Mouse (Mus musculus) forebrain, embryonic 13.5 days (tissue): Measurements from ENCODE around the gene Hsd11b1. TPM values are rescaled to one million over a fixed set of nuclear protein-coding genes. Genes with fewer than 3 reads are reported as not detected.

ENCODE experiments used
- ATAC-seq: fragments of 200-750 bp; cut with Nextera tagmentation; 2 replicates; pipeline ENCODE4 v1.8.0; 2017
- H3K27ac ChIP-seq: fragments of 300-500 bp; sonication (generic); 2 replicates; pipeline ENCODE4 v1.5.1; 2015; ENCODE audit warnings: inconsistent platforms, mild to moderate bottlenecking, moderate library complexity
- H3K27me3 ChIP-seq: fragments of 300-500 bp; sonication (generic); 2 replicates; pipeline ENCODE4 v1.6.1; 2015; ENCODE audit warnings: mild to moderate bottlenecking, inconsistent platforms
- H3K36me3 ChIP-seq: fragments of 300-500 bp; sonication (generic); 2 replicates; pipeline ENCODE4 v1.6.1; 2015; ENCODE audit warnings: mild to moderate bottlenecking, inconsistent platforms; ENCODE audit not compliant: poor library complexity, severe bottlenecking
- H3K4me1 ChIP-seq: fragments of 300-500 bp; sonication (generic); 2 replicates; pipeline ENCODE4 v1.6.1; 2015; ENCODE audit warnings: inconsistent platforms
- H3K4me2 ChIP-seq: fragments of 300-500 bp; sonication (generic); 2 replicates; pipeline ENCODE4 v1.6.1; 2015; ENCODE audit warnings: inconsistent platforms, mild to moderate bottlenecking, moderate library complexity
- H3K4me3 ChIP-seq: fragments of 300-500 bp; sonication (generic); 2 replicates; pipeline ENCODE4 v1.5.1; 2015; ENCODE audit warnings: mild to moderate bottlenecking, inconsistent platforms
- H3K9ac ChIP-seq: fragments of 300-500 bp; sonication (generic); 2 replicates; pipeline ENCODE4 v1.6.1; 2015; ENCODE audit warnings: mild to moderate bottlenecking, inconsistent platforms
- H3K9me3 ChIP-seq: fragments of 300-500 bp; sonication (generic); replicated peaks from 2 replicates; pipeline ENCODE4 v1.6.1; 2016; ENCODE audit warnings: inconsistent platforms
- WGBS: fragments of 180-500 bp; shearing (Covaris S2); methylation state at CpG from one replicate; pipeline ENCODE4 v1.1.7; 2015; 5-methylcytosine and 5-hydroxymethylcytosine counted together
- polyA plus RNA-seq: library from polyadenylated mRNA; unstranded; fragments of >200 nt; fragmentation: Nextera tagmentation; extraction: Ambion mirVana; gene quantifications from 2 replicates; pipeline ENCODE4 v1.2.1, GENCODE M21; 2015

The Hsd11b1 gene
- polyA plus RNA-seq, 1 experiment from 2014 or later = 0.17 TPM

DNA sequence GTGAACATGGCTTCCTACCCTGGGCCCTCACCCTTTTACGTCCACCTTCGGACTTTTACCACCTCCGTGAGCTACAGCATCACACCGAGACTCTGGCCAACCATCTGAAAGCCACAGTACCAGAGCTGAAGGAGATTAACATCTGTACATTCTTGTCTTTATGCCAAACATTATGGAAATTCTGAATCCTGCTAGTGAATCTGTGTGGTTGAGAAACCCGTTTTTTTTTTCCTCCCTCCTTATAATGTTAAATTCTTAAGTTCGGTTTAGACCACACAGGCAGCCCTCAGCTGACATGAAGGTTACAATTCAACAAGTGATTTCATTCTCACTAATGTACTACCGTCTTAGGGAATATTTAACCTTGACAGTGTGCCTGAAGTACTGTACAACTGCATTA, 28.9 kb downstream of the Hsd11b1 start:
- no peaks in the 10 kb centered on the region for H3K4me1 ChIP-seq
- H3K27ac ChIP-seq = no peak overlapping the region
- no peaks in the 10 kb centered on the region for H3K27me3 ChIP-seq
- no peak for ATAC-seq
- WGBS = 89% methylated on average over 7 of the region's 7 CpGs
- no peak overlapping the region for H3K9ac ChIP-seq
- no peak overlapping the region for H3K4me3 ChIP-seq
- no peak overlapping the region for H3K4me2 ChIP-seq
- no peaks in the 10 kb centered on the region for H3K9me3 ChIP-seq
- H3K36me3 ChIP-seq = no peaks in the 10 kb centered on the region

DNA sequence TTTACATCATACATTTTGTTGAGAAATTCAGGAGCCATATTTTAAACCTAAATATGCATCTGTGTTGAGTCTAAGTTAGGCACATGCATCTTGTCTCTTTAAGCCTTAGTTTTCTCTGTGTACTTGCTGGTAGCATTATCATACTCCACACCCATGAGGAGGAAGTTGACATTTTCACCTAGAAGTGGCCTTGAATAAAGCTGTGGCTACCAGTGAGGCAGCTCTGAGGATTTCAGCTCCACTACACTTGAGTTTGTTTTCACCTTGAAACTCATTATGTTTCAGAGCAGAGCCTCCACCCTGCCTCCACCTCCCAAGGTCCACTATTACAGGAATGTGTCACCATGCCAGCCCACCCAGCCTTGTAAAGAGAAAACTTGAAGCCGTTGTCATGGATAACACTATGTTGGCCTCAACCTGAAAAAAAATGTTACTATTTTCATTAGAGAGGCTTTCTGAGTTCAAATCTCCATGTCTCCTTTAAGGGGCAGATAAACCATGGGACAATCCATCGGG, 29.7 kb downstream of the Hsd11b1 start:
- ATAC-seq = no peak
- no peaks in the 10 kb centered on the region for H3K9me3 ChIP-seq
- H3K4me1 ChIP-seq = no peaks in the 10 kb centered on the region
- H3K9ac ChIP-seq = no peak overlapping the region
- no peaks in the 10 kb centered on the region for H3K27me3 ChIP-seq
- no peak overlapping the region for H3K4me2 ChIP-seq
- no peak overlapping the region for H3K27ac ChIP-seq
- no peak overlapping the region for H3K4me3 ChIP-seq
- 98% methylated on average over 2 of the region's 2 CpGs for WGBS
- no peaks in the 10 kb centered on the region for H3K36me3 ChIP-seq

GRCm38 (mm10) chr1:193232732-193233131, 31.1 kb downstream of the Hsd11b1 start:
- Histone ChIP-seq H3K36me3 (no peaks in the 10 kb centered on the region), H3K4me3 (no peak overlapping the region), H3K4me2 (no peak overlapping the region), H3K9ac (no peak overlapping the region), H3K27me3 (no peaks in the 10 kb centered on the region), H3K9me3 (no peaks in the 10 kb centered on the region), H3K4me1 (no peaks in the 10 kb centered on the region), H3K27ac (no peak overlapping the region)
- WGBS = 95% methylated on average over 2 of the region's 2 CpGs
- ATAC-seq = no peak

GRCm38 (mm10) chr1:193230935-193231334, 32.9 kb downstream of the Hsd11b1 start:
- no peak overlapping the region for H3K4me3 ChIP-seq
- WGBS = 82% methylated on average over 5 of the region's 5 CpGs
- H3K36me3 ChIP-seq = no peaks in the 10 kb centered on the region
- ATAC-seq = no peak
- no peaks in the 10 kb centered on the region for H3K4me1 ChIP-seq
- H3K4me2 ChIP-seq = no peak overlapping the region
- no peak overlapping the region for H3K27ac ChIP-seq
- H3K9me3 ChIP-seq = no peaks in the 10 kb centered on the region
- no peak overlapping the region for H3K9ac ChIP-seq
- no peaks in the 10 kb centered on the region for H3K27me3 ChIP-seq

GRCm38 (mm10) chr1:193230531-193230930, 33.3 kb downstream of the Hsd11b1 start:
- no peak overlapping the region for H3K27ac ChIP-seq
- H3K9me3 ChIP-seq = no peaks in the 10 kb centered on the region
- no peak for ATAC-seq
- no peaks in the 10 kb centered on the region for H3K27me3 ChIP-seq
- H3K4me3 ChIP-seq = no peak overlapping the region
- 85% methylated on average over 3 of the region's 3 CpGs for whole genome bisulfite sequencing
- H3K4me2 ChIP-seq = no peak overlapping the region
- H3K4me1 ChIP-seq = peaks cover 2% of the 10 kb centered on the region; the same call in 1 of the 2 replicates
- H3K9ac ChIP-seq = no peak overlapping the region
- H3K36me3 ChIP-seq = no peaks in the 10 kb centered on the region

DNA sequence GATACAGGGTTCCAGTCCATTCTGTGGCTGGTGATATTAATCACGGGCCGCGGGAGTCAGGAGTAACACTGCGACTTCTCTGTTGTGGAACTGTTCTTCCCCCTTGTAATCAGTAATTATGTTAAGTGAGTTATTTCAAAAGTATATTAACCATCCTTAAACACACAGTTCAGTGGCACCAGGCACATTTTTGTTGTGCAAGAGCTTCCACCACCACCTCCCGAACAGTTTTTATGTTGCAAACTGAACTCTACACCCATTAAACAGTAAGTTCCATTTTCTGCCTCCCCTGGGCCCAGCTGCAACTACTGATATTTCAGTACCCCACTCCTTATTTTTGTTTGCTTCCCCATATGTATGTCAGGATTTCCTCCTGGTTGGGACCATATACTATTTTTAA, 34.3 kb downstream of the Hsd11b1 start:
- Histone ChIP-seq H3K36me3 (no peaks in the 10 kb centered on the region), H3K27me3 (no peaks in the 10 kb centered on the region), H3K4me3 (no peak overlapping the region), H3K4me1 (peaks cover 7% of the 10 kb centered on the region), H3K27ac (no peak overlapping the region), H3K9me3 (no peaks in the 10 kb centered on the region), H3K4me2 (no peak overlapping the region), H3K9ac (no peak overlapping the region)
- no peak for ATAC-seq
- WGBS = 91% methylated on average over 5 of the region's 5 CpGs

- Histone ChIP-seq H3K27me3 (no peaks in the 10 kb centered on the region), H3K4me2 (no peak overlapping the region), H3K9me3 (no peaks in the 10 kb centered on the region), H3K27ac (no peak overlapping the region), H3K36me3 (no peaks in the 10 kb centered on the region), H3K4me3 (no peak overlapping the region), H3K9ac (no peak overlapping the region), H3K4me1 (peaks cover 7% of the 10 kb centered on the region)
- ATAC-seq = no peak
- 64% methylated on average over 4 of the region's 4 CpGs for WGBS
These were observed 36.3 kb downstream of the Hsd11b1 start for GRCm38 (mm10) chr1:193227537-193227936.

DNA sequence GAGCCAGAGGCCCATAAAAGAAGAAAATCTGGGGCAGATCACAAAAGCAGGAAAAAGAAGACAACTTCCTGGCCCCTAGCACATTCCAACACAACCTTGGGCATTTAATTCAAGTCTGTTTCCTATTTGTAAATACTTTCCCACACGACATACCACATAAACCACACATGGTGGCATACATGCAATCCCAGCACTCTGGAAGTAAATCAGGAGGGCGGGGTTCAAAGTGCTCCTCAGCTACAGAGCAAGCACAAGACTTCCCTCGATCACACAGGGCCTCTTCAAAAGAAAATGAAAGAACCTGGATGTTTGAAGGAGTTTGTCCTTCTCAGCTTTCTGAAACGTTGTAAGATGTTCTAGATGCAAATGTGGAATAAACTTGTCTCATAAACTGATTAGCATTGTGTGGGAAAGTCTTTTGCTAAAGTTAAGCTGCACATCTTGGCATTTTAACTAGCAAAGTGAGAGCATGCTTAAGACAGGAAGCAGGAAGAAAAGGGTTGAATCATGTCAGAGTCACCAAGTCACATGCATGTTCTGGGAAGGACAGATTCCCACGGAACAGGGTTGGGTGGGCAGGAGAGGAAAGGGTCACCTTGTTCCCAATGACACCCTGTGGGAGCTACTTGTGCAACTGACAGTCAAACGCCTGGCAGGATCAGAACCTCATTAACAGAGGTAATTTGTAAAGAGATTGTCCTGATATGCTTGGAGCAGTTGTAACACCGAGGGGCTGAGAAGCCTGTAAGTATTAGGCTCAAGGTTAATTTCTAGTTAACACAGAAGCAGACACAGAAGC, 37.0 kb downstream of the Hsd11b1 start:
- H3K9me3 ChIP-seq = no peaks in the 10 kb centered on the region
- no peak overlapping the region for H3K9ac ChIP-seq
- peaks cover 7% of the 10 kb centered on the region for H3K4me1 ChIP-seq
- no peak overlapping the region for H3K4me2 ChIP-seq
- ATAC-seq = no peak
- no peak overlapping the region for H3K27ac ChIP-seq
- no peak overlapping the region for H3K4me3 ChIP-seq
- H3K36me3 ChIP-seq = no peaks in the 10 kb centered on the region
- 58% methylated on average over 7 of the region's 7 CpGs for WGBS
- H3K27me3 ChIP-seq = no peaks in the 10 kb centered on the region

GRCm38 (mm10) chr1:193226114-193226513, 37.8 kb downstream of the Hsd11b1 start:
- no peak overlapping the region for H3K9ac ChIP-seq
- H3K4me1 ChIP-seq = peaks cover 7% of the 10 kb centered on the region
- ATAC-seq = no peak
- no peaks in the 10 kb centered on the region for H3K27me3 ChIP-seq
- no peak overlapping the region for H3K4me3 ChIP-seq
- H3K36me3 ChIP-seq = no peaks in the 10 kb centered on the region
- 96% methylated on average over 4 of the region's 4 CpGs for WGBS
- H3K27ac ChIP-seq = no peak overlapping the region
- H3K9me3 ChIP-seq = no peaks in the 10 kb centered on the region
- no peak overlapping the region for H3K4me2 ChIP-seq

DNA sequence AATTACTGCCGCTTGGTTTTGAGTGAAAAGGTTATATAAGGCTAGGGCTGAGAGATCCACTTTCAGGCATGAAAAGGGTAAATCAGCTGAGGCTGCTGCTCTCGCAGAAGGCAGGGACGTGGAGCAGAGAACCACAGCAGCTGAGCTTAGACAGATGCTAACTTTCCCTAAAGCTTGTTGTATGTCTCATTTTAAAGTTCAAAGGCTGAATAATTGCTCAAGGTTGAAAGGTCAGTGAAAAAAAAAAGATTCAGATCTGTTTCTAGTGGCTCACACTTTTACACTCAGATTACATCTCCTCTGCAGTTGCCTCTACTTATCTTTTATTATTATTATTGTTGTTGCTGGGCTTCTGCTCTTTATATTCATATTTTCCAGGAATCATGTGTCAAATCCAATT, 38.3 kb downstream of the Hsd11b1 start:
- Histone ChIP-seq H3K4me3 (no peak overlapping the region), H3K27me3 (no peaks in the 10 kb centered on the region), H3K36me3 (no peaks in the 10 kb centered on the region), H3K27ac (no peak overlapping the region), H3K4me1 (peaks cover 7% of the 10 kb centered on the region), H3K4me2 (no peak overlapping the region), H3K9ac (no peak overlapping the region), H3K9me3 (no peaks in the 10 kb centered on the region)
- no peak for ATAC-seq
- 7% methylated on average over 3 of the region's 3 CpGs for WGBS

GRCm38 (mm10) chr1:193220408-193220807, 43.5 kb downstream of the Hsd11b1 start:
- WGBS = 74% methylated on average over 5 of the region's 5 CpGs
- Histone ChIP-seq H3K4me1 (peaks cover 3% of the 10 kb centered on the region), H3K9ac (no peak overlapping the region), H3K36me3 (no peaks in the 10 kb centered on the region), H3K27me3 (no peaks in the 10 kb centered on the region), H3K4me2 (no peak overlapping the region), H3K27ac (no peak overlapping the region), H3K4me3 (no peak overlapping the region), H3K9me3 (no peaks in the 10 kb centered on the region)
- ATAC-seq = no peak

- Histone ChIP-seq H3K4me1 (no peaks in the 10 kb centered on the region), H3K27me3 (no peaks in the 10 kb centered on the region), H3K27ac (no peak overlapping the region), H3K9me3 (no peaks in the 10 kb centered on the region), H3K4me2 (no peak overlapping the region), H3K36me3 (no peaks in the 10 kb centered on the region), H3K9ac (no peak overlapping the region), H3K4me3 (no peak overlapping the region)
- 74% methylated on average over 3 of the region's 3 CpGs for WGBS
- ATAC-seq = no peak
These were observed 47.9 kb downstream of the Hsd11b1 start for GRCm38 (mm10) chr1:193216000-193216399.

- Histone ChIP-seq H3K9me3 (no peaks in the 10 kb centered on the region), H3K9ac (no peak overlapping the region), H3K27ac (no peak overlapping the region), H3K4me3 (no peak overlapping the region), H3K4me1 (no peaks in the 10 kb centered on the region), H3K4me2 (no peak overlapping the region), H3K27me3 (no peaks in the 10 kb centered on the region), H3K36me3 (no peaks in the 10 kb centered on the region)
- no peak for ATAC-seq
- WGBS = 80% methylated on average over 5 of the region's 5 CpGs
These were observed 49.8 kb downstream of the Hsd11b1 start for GRCm38 (mm10) chr1:193214053-193214452.
